Mouse (Mus musculus): ENCODE results near the gene S100a16.

The S100a16 gene

DNA sequence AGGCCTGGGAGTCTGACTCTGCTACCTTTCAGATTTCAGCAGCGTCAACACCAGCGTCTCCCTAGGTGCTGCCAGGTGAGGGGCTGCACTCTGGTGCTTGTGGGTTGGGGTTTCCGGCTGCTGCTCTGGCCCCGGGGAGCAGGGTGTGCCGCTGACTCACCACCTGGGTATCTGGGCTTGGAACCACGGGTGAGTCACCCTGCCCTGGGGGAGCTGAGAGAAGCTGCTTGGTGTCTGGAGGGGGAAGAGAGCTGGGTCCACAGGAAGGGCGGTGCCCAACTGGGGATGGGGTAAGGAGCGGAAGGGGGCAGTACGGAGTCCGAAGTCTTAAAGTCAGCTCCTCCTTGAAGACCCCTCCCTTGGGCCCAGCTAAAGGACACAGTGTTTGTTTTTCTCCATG is 49.9 kb downstream of the S100a16 start:
- DNase-seq = no peak

DNA sequence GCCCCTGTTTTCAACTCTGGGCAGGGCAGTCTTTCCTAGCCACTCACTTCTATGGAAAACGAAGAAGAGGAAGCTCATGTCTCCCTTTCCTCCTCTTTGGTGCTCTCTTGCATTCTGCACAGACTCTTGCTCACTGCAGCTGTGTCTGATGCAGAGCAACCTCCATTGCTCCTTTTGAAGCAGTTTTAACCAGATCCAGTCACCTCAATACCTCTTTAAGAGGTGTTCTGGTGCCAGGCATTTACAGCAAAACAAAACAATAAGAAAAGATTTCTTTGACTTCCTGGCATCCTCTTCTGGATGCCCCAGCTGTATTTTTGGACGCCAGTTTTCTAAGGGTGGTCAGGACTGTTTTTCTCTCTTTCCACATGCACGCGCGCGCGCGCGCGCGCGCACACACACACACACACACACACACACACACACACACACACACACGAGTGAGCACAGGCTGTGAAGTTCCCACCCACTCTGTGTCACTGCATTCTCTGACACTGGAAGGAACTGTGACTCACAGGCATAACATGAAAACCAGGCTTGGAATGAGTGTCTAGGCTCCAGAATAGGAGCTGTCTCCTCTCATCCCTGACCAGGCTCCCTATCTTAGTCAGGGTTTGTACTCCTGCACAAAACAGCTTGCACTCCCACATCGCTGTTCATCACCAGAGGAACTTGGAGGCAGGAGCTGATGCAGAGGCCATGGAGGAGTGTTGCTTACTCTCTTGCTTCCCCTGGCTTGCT is 50.5 kb downstream of the S100a16 start:
- no peak for DNase-seq

DNA sequence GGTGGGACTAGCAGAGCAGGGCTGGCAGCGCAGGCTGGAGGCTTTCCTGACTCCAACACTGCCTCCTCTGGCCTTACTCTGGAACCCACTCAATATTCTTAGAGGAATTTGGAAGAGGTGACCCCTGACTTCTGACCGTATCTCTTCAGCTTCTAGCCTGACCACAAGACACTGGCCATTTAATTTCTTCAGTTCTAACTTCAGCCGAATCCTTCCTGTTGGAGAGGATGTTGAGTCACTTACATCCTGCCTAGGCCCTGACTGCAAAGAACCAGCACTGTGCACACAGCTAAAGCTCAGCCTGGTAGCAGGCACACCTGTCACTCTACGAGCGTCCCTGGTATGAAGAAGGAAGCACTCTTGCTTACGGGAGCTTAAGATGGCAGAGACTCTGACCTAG is 52.3 kb downstream of the S100a16 start:
- no peak for DNase-seq

DNA sequence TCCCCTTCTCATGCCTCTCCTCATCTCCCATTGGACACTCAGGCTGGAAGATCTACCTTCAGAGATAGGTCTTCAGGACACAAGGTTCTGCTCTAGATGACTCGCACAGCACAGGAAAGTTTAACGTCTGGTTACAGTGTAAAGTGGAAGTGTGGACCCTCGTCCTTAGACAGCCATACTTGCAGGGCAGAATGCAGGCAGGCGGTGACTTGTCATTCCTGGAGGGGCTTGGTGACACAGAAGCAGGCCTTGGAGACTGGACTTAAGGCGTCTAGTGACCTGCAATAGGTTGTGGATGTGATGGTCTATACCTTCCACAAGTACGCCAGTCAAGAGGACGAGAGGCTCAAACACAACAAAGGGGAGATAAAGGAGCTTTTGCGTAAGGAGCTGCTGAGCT is 52.9 kb downstream of the S100a16 start, which contains the start of gene S100a2:
S100a2 (plus strand) TSS at position 301 of the 400 bp plus-strand sequence.
- DNase-seq = no peak

Measured in embryo, embryonic 11 days (tissue).